Mouse (Mus musculus) heart, postnatal 25 days (tissue): ENCODE data around the gene Smarcc1. TPM values are rescaled to one million over a fixed set of nuclear protein-coding genes. Genes with fewer than 3 reads are reported as not detected.

Experiments used
- DNase-seq: peaks from one replicate; pipeline ENCODE4 v3.0.0; 2022; ENCODE audit warnings: low spot score
- intact Hi-C: fragments of 180-260 bp; cut with DNase I; formaldehyde crosslinking; loops from one replicate; pipeline ENCODE4 v1.15.1; 2025
- total RNA-seq, 2 experiments: library from RNA; stranded (reverse); gene quantifications; 2 replicates each; pipeline ENCODE4 v1.2.3; 2021

The Smarcc1 gene
- total RNA-seq, 2 experiments from 2014 or later = 22.8 to 26.0 TPM

DNA sequence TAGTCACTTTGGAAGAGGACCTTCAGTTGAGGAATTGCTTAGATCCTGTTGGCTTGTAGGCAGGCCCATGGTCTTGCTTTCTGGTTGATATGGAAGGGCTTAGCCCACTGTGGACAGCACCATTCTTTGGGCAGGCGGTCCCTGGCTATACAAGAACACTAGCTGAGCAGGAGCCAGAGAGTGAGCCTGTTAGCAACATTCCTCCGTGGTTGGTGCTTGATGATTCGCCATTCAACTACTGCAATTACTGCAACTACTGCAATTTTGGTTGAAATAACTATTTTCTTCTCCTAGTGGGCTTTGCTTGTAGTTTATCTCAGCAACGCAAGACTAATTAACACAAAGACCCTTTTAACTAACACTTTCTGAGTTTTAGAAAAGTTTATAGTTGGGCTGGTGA, 108.7 kb downstream of the Smarcc1 start:
- no peak for DNase-seq
- intact Hi-C loops = no loop called here

DNA sequence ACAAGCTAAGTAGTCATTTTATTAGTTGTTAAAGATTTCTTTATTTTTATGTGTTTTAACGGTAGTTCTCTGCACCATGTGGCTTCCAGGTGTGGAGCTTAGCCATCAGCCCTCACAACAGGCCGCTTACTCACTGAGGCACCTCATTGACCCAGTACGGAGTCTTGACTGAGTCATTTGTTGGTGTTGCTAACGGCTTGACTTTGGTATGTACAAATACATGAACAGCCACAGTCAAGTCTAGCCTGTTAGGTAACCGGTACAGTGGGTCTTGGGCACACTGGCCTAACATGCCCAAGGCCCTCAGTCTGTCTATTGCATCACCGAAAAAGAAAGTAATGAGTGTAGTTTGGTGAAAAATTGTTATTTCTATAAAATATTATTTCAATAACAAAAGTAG, 111.2 kb downstream of the Smarcc1 start:
- DNase-seq = no peak
- intact Hi-C loops = no loop called here

DNA sequence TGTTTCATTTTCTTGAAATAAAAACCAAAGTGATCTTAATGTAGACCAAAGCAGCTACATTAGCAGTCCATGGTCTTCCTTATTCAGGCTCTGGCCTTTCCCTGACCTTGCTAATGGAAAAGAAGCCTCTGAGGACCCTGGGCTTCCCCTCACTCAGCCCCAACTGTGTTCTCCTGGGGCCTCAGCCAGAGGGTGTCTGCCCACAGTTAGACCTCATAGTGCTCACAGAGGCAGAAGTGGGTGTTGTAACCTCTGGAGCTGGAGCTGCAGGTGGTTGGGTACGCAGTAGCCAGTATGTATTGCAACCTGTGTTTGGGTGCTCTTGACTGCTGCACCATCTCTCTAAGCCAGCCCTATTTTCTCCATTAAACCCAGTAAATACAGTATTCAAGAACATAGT, 111.6 kb downstream of the Smarcc1 start:
- intact Hi-C loops = no loop called here
- no peak for DNase-seq

DNA sequence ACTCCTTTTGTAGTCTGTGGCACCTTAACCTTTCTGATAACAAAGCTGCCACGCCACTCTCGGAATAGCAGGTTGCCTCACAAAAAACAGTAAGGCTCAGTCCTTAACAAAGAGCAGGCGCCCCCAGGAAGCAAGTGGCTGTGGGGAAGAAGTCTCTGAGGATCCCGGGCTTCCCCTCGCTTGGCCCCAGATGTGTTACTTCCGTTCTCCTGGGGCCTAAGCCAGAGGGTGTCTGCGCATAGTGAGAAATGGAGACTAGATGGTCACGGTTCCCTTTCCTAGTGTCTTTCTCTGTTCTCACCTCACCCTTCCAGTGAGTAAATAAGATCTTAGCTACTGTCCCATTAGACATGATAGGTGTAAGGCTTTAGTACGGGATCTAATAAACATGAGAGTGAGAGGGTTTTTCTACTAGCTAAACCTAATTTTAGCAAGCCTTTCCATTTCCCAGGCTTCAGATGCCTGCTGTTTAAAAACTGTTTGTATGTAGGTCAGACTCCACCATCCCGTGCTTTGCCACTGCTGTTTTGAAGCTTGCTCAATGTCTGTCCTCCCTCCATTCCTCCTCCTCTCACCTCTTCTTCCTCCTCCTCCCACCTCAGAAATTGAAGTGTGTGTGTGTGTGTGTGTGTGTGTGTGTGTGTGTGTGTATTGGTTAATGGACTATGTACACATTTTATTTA, 112.2 kb downstream of the Smarcc1 start:
- intact Hi-C loops = no loop called here
- no peak for DNase-seq

DNA sequence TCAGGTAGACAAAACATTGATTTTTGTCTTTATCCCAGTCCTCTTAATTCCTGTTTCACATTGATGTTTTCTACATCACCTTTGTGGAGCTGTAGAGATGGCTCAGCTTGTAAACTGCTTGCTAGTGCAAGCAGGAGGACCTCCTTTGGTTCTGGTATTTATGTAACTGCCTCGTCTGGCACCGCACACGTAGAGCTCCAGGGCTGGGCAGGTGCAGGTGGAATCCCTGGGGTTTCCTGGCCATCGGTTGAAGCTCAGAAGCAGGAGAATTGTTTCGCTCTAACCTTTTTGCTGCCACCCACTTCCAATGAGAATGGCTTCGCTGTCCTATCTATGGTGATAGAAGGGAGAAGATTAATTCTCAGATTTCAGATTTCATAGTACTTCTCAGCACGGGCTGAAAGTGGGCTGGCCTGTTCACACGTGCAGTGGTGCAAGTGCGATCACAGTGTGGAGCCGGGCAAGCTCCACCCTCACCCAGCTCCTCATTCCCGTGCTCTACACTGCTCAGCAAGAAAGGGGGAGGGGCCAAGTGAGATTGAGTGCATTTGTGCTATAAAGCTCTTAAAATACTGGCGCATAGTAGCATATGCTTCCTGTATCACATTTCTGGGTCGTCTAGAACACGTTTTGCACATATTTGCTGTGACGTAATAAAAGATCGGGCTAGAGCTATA, 113.0 kb downstream of the Smarcc1 start:
- intact Hi-C loops = no loop called here
- no peak for DNase-seq

DNA sequence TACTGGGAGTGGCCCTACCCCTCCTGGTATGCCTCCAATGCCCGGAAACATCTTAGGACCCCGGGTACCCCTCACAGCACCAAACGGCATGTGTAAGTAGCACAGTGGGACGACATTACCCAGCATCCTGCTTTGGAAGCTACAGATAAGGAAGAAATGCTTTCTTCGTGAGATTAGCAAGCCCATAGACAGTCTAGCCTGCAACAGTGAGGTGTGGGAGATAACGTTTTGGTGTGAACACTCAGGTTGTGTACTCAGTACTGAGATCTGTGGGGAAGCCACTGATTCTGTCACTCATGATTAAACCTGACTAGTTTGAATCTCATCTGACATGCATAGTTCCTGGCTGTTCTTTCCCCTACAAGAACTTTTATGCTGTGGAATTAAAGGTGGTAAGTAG, 117.5 kb downstream of the Smarcc1 start:
- DNase-seq = no peak
- intact Hi-C loops = no loop called here

DNA sequence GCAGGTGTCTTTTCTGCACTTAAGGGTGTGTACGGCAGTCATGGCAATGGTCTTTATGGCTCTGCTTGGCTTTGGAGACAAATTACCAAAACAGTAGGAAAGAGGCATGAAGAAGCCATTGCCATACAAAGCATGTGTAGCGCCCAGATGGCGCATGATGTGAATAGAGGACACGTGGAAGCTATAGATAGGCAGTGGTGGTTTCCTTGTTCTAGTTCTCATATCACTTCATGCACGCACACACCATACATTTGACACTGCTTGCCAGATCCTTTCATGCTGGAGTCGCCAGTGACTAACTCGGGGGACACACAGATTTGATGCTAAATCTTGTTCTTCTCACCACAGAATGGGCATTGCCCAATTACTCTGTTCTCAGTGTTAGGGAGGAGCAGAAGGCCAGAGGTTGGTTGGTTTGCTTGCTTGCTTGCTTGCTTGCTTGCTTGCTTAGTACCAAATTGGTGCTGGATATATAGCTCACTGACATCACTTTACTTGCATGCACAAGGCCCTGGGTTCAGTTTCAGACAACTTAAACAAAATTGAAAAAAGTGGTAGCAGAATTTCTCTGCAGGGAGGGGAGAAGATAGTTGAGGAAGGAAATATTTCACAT, 125.8 kb downstream of the Smarcc1 start, which contains the start of gene Cspg5:
Gene Cspg5, plus strand, starts transcription at position 563 of the 613 bp plus-strand sequence.
- intact Hi-C loops = no loop called here

DNA sequence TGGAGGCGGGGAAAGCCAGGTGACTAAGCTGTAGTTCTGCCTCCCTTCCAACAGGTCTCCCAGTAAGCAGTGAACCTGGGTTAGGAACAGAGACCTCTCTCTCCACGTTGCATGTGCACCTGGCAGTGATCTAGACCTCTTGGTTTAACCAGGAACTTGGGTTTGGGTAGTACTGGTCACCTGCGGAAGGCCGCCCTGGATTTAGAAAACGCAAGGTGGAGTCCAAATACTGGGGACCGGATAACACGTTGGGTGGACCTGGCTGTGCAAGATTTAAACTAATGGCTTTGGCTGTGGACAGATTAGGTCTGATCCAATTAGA, 127.0 kb downstream of the Smarcc1 start:
- no peak for DNase-seq
- intact Hi-C loops = no loop called here

More for the DNA sequence above, 125.8 kb downstream of the Smarcc1 start, which contains the start of gene Cspg5:
- DNase-seq = no peak

DNA sequence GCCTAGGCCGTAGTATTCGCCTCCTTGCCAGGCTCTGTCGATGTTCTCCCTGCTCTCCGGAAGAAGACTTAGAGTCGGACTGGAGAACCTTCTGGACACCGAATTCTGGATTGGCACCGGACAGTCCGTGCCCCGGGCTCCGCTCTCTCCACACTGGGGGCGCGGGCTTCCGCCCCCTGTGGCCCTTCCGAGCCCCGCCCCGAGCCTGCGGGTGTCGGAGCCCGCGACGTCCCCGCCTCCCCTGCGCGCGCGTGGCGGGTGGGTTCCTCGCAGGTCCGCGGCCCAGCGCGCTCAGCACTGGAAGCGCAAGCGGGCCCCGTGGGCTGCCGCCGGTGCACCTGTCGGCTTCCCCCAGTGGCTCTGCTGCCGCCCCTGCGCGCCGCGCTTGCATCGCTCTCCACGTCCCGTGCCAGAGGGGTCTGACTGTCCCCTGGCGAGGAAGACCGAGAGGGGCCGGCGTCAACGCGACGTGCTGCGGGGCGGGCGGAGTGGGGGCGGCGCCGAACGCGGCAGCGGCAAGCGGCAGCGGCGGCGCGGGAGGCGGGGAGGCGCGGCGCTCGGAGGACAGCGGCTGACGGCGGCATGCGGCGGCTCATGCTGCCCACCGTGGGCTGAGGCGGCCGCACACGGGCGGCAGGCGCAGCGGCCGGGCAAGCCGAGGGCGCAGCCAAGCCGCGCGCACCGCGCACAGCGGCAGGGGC, 127.5 kb downstream of the Smarcc1 start:
- intact Hi-C loops = no loop called here
- no peak for DNase-seq

DNA sequence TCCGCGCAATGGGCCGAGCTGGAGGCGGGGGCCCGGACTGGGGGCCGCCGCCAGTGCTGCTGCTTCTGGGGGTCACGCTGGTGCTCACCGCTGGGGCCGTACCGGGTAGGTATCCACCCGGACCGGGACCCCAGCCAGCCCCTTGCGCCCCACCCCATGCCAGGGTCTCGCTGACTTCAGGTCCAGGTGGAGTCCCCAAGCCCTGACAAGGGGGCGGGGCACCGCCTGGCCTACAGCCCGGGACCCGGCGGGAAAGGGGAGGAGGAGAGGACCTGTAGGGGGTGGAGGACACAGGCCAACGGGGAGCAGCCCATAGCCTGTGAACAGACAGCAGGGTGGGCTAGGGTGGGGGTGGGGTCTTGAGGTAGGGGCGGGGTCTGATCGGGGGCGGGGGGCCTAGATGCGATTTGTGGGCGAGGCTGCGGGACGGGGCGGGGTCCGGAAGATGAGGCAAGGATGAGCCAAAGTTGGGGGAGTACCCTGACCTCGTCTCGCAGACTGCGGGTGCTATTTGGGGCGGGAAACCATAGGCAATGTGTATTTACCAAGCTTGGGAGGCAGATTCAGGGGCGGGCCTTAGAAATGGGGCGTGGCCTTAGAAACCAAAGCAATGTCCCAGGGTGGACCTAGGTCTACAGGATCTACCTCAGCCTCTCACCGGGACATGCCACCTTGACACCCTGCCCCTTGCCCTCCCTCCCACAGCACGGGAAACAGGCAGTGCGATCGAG, 128.2 kb downstream of the Smarcc1 start:
- DNase-seq = no peak
- intact Hi-C loops = no loop called here

DNA sequence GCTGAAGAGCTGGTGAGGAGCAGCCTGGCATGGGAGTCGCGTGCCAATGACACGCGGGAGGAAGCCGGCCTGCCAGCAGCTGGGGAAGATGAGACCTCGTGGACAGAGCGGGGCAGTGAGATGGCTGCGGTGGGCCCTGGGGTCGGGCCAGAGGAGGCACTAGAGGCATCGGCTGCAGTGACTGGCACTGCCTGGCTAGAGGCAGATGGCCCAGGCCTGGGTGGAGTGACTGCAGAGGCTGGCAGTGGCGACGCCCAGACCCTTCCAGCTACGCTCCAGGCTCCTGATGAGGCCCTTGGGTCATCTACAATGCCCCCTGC, 128.8 kb downstream of the Smarcc1 start:
- intact Hi-C loops = no loop called here
- no peak for DNase-seq

DNA sequence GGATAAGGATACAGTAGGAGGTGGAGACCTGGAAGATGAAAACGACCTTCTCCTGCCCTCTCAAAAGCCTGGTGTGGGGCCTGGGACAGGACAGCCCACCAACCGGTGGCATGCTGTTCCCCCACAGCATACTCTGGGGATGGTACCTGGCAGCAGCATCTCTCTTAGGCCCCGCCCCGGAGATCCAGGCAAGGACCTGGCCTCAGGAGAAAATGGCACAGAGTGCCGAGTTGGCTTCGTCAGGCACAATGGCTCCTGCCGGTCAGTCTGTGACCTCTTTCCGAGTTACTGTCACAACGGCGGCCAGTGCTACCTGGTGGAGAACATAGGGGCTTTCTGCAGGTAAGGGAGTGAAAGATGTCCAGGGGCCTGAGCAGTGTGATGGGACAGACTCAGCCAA, 129.5 kb downstream of the Smarcc1 start:
- no peak for DNase-seq
- intact Hi-C loops = no loop called here

DNA sequence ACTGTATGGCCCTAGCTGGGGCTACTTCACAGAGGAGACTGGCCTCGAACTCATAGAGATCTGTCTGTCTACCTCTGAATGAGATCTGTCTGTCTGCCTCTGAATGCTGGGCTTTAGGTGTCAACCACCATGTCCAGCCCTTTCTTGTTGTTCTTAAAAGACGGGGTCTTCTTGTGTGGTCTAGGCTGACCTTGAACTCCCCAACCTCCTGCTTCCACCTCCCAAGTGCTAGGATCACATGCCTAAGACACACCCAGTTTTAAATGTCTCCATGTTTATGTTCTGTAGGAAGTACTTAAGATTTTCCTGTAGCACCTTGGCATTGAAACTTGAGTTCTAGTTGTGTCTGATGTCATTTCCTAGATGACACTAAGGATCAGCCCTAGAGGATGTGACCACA, 131.4 kb downstream of the Smarcc1 start:
- intact Hi-C loops = no loop called here
- no peak for DNase-seq

DNA sequence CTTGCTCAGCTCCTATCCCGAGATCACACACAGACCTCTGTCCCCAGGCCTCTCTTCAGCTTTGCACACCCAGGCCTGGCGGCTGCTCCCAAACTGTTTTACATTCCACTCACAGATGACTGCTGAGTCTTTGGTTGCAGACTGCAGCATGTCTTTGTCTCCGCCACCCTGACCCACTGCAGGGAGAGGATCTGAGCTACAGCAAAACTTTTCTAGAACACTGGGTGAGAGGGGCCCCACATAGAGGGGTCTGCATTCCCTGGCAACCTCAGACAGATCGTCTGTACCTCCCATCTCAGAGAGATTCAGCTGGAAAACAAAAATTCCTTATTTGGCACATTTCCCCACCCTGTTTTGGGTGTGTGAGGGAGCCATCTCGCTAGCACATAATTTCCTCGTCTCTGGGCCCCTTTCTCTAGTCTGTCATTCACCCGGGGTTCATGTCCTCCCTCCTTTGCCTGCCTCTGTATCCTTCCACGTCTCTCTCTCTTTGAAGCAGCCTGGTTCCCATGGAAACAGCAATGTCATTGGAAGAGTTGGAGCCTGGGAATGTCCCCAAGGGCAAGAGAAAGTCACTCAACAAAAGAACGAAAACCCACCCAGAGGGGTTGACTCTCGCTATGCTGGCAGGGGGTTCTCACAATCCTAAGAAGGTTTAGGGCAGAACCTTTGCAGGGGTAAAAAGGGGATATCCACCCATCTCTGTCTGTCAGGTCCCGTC, 132.5 kb downstream of the Smarcc1 start:
- intact Hi-C loops = no loop called here
- no peak for DNase-seq

DNA sequence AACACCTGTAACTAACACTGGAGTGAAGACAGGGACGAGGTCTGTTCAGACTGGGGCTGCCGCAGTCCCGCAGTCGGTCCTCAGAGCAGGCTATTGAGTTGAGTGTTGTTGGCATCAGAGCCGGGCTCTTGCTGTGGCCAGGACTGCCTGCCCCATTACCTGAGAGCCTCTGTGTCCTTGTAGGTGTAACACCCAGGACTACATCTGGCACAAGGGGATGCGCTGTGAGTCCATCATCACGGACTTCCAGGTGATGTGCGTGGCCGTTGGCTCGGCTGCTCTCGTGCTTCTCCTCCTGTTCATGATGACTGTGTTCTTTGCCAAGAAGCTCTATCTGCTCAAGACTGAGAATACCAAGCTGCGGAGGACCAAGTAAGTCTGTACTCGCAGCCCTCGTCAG, 133.3 kb downstream of the Smarcc1 start:
- no peak for DNase-seq
- intact Hi-C loops = no loop called here

DNA sequence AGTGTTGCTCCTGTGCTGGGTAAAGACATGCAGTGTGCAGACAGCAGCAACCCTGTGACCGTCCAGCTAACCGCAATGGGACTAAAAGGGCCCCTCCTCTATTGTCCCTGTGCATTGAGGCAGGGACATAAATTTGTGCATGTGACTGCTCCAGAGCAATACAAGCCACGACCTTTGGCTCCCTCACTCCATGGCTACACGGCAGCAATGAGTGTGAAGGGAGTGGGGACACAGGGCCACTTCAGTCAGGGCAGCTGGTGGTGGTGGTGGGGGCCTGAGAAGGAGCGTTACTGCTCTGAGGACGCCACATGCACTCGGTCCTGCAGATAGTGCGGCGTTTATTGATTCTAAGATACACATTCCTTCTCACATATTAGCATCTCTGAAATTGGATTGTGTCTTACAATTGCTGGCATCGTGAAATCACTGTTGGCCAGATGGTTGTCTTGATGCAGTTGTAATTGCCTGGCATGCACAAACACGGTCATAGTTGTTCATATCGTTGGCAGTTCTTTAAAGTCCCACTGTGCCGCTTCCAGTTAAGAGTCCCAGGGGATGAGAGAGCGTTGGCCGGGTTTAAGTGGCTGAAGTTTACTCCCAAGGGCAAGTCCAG, 138.0 kb downstream of the Smarcc1 start:
- no peak for DNase-seq
- intact Hi-C loops = no loop called here

DNA sequence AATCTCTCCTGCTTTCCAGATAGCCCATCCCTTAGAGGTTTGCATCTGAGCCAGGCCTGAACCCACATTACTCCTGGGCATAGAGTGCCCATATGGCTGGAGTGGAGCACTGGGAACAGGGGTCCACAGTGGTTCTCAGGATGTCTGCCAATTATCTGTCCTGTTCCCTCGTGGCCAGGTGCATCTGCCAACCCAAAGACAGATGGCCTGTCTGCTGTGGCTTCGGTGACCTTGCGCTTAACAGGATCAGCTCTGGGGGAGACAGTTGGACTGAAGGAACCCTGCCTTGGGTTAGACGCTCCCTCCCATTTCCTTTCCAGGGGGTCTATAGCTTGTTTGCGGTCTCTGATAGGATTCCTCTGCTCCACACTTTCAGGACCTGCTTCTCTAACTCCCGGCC, 141.1 kb downstream of the Smarcc1 start:
- intact Hi-C loops = no loop called here

DNA sequence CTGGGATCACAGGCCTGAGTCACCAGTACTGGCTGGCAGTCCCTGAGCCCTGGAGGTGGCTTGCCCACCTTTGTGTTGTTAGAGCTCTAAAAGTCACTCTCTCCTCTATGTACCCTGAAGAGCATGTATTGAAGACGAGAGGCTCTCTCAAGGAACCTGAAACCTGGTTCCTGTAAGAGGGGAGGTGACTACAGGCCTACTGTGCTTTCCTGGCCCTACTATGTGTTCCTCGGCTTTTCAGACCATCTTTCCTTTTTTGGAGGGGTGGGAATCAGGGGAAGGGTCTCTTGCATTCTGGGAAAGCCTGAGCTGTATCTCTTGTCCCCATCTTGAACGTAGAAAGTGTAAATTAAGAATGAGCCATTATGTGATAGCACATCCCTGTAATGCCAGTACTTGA, 141.6 kb downstream of the Smarcc1 start:
- intact Hi-C loops = no loop called here
- DNase-seq = no peak

More for the DNA sequence above, 141.1 kb downstream of the Smarcc1 start:
- no peak for DNase-seq

DNA sequence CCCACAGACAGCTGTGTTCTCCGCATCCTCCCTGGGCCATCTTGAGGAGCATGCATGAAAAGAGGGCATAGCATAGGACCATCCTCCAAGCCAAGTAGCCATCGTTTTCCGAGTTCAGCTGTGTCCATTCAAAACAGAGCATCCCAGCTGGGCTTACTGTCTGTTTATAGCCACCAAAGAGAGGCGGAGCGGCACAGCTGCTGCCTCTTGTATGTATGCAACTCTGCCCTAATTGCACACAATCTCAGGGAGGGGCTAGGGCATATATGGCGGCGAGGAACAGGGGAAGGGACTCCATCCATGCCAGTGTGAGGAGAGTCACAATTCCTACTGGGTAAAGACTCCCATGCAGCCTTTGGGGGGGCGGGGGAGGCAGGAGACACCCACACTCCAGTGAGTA, 145.7 kb downstream of the Smarcc1 start:
- no peak for DNase-seq
- intact Hi-C loops = no loop called here
